Mouse (Mus musculus) neural tube, embryonic 15.5 days (tissue): Measurements from ENCODE around the gene Pygb. TPM values are rescaled to one million over a fixed set of nuclear protein-coding genes. Genes with fewer than 3 reads are reported as not detected.

Source experiments
- ATAC-seq: fragments of 200-750 bp; cut with Nextera tagmentation; 2 replicates; pipeline ENCODE4 v1.8.0; 2017; ENCODE audit warnings: mild to moderate bottlenecking, moderate TSS enrichment, moderate library complexity; ENCODE audit not compliant: low FRiP score
- H3K27ac ChIP-seq: fragments of 300-500 bp; sonication (generic); replicated peaks from 2 replicates; pipeline ENCODE4 v1.5.1; 2015; ENCODE audit warnings: mild to moderate bottlenecking, inconsistent platforms
- H3K27me3 ChIP-seq: fragments of 300-500 bp; sonication (generic); replicated peaks from 2 replicates; pipeline ENCODE4 v1.6.1; 2015; ENCODE audit warnings: inconsistent platforms
- H3K36me3 ChIP-seq: fragments of 300-500 bp; sonication (generic); 2 replicates; pipeline ENCODE4 v1.6.1; 2015; ENCODE audit warnings: inconsistent platforms
- H3K4me1 ChIP-seq: fragments of 300-500 bp; sonication (generic); 2 replicates; pipeline ENCODE4 v1.6.1; 2015; ENCODE audit warnings: inconsistent platforms
- H3K4me2 ChIP-seq: fragments of 300-500 bp; sonication (generic); 2 replicates; pipeline ENCODE4 v1.6.1; 2015; ENCODE audit warnings: inconsistent platforms, mild to moderate bottlenecking, moderate library complexity
- H3K4me3 ChIP-seq: fragments of 300-500 bp; sonication (generic); replicated peaks from 2 replicates; pipeline ENCODE4 v1.5.1; 2015; ENCODE audit warnings: mild to moderate bottlenecking, inconsistent platforms
- H3K9ac ChIP-seq: fragments of 300-500 bp; sonication (generic); replicated peaks from 2 replicates; pipeline ENCODE4 v1.6.1; 2015; ENCODE audit warnings: mild to moderate bottlenecking, inconsistent platforms
- H3K9me3 ChIP-seq: fragments of 300-500 bp; sonication (generic); replicated peaks from 2 replicates; pipeline ENCODE4 v1.6.1; 2016; ENCODE audit warnings: inconsistent platforms
- WGBS: fragments of 180-500 bp; shearing (Covaris S2); methylation state at CpG from one replicate; pipeline ENCODE4 v1.1.7; 2015; ENCODE audit warnings: mixed read lengths; 5-methylcytosine and 5-hydroxymethylcytosine counted together
- polyA plus RNA-seq: library from polyadenylated mRNA; unstranded; fragments of >200 nt; fragmentation: Nextera tagmentation; extraction: Ambion mirVana; gene quantifications from 2 replicates; pipeline ENCODE4 v1.2.1, GENCODE M21; 2015

The Pygb gene
- polyA plus RNA-seq, 1 experiment from 2014 or later = 158 TPM

DNA sequence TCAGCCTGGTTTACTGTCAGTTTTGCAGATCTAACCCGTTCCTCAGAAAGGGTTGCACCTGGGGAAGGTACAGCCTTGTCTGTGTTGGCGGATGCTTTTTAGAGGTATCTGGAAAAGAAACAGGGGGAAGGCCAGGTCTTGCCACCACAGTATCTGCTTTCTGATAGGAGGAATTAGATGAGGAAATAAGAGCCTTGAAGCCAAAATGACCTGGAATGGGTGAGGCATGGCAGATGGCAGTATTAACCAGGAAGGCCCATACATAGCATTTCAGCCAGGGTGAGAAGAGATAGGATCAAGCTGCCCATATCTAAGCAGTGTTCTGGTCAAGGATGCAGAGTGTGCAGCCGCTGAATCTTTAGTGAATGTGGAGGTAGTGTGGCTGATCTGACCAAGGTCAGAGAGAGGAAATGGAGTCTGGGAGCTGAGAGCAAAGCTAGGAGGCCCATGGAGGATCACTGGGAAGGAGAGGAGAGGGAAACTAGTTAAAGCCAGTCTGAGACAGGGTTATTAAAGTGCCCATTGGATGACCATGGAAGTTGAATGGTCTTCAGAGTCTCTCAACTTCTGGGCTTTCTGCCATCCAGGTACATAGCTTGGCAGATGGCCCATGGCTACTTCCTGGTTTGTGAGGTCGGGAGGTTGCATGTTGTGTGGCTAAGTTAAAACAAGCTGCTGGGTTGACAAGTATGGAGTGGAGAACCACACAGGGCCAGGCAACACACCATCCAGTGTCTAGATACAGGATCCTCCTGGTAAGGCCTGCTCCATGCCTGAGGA, 20.3 kb upstream of the Pygb start:
- H3K4me2 ChIP-seq = no peak overlapping the region
- H3K9me3 ChIP-seq = no peaks in the 10 kb centered on the region
- ATAC-seq = no peak
- H3K27ac ChIP-seq = peak overlapping the region; percentile 54; the same call in 1 of the 2 replicates
- peaks cover 87% of the 10 kb centered on the region for H3K36me3 ChIP-seq
- peaks cover 12% of the 10 kb centered on the region for H3K4me1 ChIP-seq
- H3K4me3 ChIP-seq = no peak overlapping the region
- no peak overlapping the region for H3K9ac ChIP-seq
- no peaks in the 10 kb centered on the region for H3K27me3 ChIP-seq
- WGBS = 93% methylated on average over 4 of the region's 4 CpGs

DNA sequence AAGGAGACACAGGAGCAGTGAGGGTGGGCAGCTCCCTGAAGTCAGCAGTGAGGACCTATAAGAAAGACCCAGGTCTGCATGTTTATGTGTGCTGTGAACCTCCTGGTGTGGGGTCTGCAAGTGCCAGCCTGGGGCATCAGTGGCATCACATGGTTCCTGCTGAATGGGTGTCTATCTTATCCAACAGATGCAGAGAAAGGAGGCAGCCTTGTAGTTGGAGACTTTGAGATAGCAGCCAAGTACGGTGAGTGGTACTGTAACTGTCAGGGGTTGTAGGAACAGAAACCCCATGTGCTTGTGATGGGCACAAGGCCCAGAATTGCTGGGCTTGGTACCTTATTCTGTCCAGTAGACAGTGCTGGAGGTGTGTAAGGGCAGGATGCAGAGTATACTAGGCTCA, 17.9 kb upstream of the Pygb start:
- Histone ChIP-seq H3K27me3 (no peaks in the 10 kb centered on the region), H3K9ac (no peak overlapping the region), H3K4me1 (peaks cover 20% of the 10 kb centered on the region), H3K36me3 (peaks cover 77% of the 10 kb centered on the region), H3K9me3 (no peaks in the 10 kb centered on the region), H3K27ac (no peak overlapping the region), H3K4me3 (no peak overlapping the region), H3K4me2 (no peak overlapping the region)
- no peak for ATAC-seq
- WGBS = 88% methylated on average over 1 of the region's 1 CpGs

DNA sequence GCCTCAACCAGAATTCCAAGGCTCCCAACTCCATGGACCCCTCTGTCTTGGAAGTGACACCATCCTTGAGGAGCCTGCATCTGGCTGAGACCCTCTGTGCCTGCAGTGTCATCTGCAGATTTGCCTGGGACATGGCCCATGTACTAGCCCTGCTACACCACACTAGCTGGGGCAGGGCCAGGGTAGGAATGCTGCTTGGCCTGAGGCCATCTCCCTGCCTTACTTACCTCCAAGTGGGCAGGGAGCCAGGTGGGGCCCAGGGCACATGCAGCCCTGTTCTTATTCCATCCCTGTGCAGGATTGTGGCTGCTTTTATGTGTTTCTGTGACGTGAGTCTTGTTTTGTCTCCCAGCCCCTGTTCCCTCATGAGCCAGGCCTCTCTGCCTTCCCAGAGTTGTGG, 15.8 kb upstream of the Pygb start:
- Histone ChIP-seq H3K9me3 (no peaks in the 10 kb centered on the region), H3K27ac (peak overlapping the region; percentile 23; the same call in 1 of the 2 replicates), H3K4me3 (no peak overlapping the region), H3K4me2 (no peak overlapping the region), H3K9ac (no peak overlapping the region), H3K27me3 (no peaks in the 10 kb centered on the region), H3K36me3 (peaks cover 60% of the 10 kb centered on the region), H3K4me1 (peaks cover 20% of the 10 kb centered on the region)
- peak; percentile 24; the same call in 1 of the 2 replicates for ATAC-seq
- 47% methylated on average over 1 of the region's 1 CpGs for WGBS

DNA sequence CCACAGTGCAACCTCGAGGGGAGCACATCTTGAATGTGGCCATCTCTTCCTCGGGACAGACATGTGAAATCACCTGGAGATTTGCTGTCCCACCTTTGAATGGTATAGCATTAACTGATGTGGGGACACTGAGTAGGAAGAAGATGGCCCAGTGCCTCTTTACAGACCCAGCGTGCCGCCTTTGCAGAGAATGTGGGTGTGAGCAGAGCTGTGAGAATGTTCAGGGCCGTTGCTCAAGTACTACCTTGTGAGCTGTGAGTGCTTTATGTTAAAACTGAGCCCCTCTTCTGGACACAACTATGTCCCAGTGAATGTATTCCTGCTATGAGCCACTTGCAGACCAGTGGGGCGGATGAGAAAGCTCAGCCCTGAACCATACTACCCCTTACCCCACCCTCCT, 15.4 kb upstream of the Pygb start:
- no peaks in the 10 kb centered on the region for H3K27me3 ChIP-seq
- H3K9ac ChIP-seq = no peak overlapping the region
- no peak overlapping the region for H3K4me2 ChIP-seq
- H3K27ac ChIP-seq = peak overlapping the region; percentile 23; the same call in 1 of the 2 replicates
- 84% methylated on average over 6 of the region's 6 CpGs for WGBS
- no peaks in the 10 kb centered on the region for H3K9me3 ChIP-seq
- peaks cover 56% of the 10 kb centered on the region for H3K36me3 ChIP-seq
- H3K4me3 ChIP-seq = no peak overlapping the region
- no peak for ATAC-seq
- H3K4me1 ChIP-seq = peaks cover 20% of the 10 kb centered on the region

DNA sequence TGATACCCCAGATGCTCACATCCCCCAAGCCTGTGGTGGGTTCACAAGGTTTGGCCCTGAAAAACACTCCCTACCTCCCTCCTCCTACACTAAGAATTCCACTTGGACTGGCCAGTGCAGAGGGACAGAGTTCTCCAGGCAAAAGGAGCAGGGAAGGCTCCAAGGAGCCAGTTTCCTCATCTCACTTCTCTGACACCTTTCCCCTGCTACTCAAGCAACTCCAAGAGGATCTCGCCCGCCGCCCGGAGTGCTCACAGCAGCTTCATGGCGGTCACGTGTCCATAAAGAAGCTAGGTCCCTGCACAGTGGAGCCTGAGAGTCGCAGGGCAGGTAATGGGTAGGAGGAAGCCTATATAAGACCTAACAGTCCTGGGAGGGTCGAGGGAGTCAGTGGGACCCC, 14.5 kb upstream of the Pygb start:
- ATAC-seq = no peak
- Histone ChIP-seq H3K4me1 (peaks cover 20% of the 10 kb centered on the region), H3K9me3 (no peaks in the 10 kb centered on the region), H3K4me3 (no peak overlapping the region), H3K27ac (no peak overlapping the region; the same call in 1 of the 2 replicates), H3K36me3 (peaks cover 47% of the 10 kb centered on the region), H3K9ac (no peak overlapping the region), H3K27me3 (no peaks in the 10 kb centered on the region), H3K4me2 (no peak overlapping the region)
- WGBS = 92% methylated on average over 8 of the region's 8 CpGs

DNA sequence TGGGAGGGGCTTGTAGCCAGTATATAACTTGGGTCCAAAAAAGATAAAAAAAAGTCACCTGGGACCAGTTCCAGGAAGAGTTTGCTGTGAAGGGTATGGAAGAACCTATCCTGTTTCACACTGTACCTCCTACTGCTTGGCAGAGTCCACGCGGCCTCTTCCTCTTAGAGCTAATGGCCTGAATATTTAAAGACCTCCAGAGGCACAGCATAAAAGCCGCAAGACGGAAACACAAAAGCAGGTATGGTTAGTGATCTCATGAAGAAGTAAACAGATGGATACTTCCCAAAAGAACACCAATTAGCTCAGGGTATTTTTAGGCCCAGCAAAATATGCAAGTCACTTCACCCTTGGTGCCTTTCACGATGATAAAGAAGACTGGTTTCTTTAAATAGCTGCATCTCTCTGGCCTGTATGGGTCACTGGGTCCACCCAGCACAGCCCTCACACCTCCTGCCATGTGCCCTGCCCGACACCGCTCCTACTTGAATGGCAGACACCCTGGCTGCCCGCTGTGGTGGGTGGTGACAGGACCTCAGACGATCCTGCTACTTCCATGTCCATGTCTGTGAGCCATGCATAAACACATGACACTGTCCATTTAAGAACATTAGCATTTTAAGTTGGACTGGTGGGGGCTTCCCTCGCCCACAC, 13.9 kb upstream of the Pygb start:
- Histone ChIP-seq H3K4me3 (no peak overlapping the region), H3K36me3 (peaks cover 42% of the 10 kb centered on the region), H3K4me2 (no peak overlapping the region), H3K4me1 (peaks cover 20% of the 10 kb centered on the region), H3K27ac (no peak overlapping the region; the same call in 1 of the 2 replicates), H3K9ac (no peak overlapping the region), H3K9me3 (no peaks in the 10 kb centered on the region), H3K27me3 (no peaks in the 10 kb centered on the region)
- WGBS = 69% methylated on average over 10 of the region's 10 CpGs
- ATAC-seq = 0 out of 2 replicates have a peak, but pooled peaks have one; percentile 23

DNA sequence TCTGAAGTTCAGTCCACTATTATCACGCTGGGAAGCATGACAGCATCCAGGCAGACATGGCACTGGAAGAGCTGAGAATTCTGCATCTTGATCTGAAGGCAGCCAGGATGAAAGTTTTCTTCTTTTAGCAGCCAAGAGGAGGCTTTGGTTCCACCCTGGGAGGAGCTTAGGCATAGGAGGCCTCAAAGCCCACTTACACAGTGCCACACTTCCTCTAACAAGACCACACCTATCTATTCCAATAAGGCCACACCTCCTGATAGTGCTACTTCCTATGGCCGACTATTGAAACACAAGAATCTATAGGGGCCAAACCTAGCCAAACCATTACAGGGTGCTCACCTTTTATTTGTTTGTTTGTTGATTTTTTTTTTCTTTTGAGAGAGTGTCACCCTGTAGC, 3.7 kb upstream of the Pygb start:
- H3K9me3 ChIP-seq = no peaks in the 10 kb centered on the region
- no peak for ATAC-seq
- 78% methylated on average over 2 of the region's 2 CpGs for WGBS

DNA sequence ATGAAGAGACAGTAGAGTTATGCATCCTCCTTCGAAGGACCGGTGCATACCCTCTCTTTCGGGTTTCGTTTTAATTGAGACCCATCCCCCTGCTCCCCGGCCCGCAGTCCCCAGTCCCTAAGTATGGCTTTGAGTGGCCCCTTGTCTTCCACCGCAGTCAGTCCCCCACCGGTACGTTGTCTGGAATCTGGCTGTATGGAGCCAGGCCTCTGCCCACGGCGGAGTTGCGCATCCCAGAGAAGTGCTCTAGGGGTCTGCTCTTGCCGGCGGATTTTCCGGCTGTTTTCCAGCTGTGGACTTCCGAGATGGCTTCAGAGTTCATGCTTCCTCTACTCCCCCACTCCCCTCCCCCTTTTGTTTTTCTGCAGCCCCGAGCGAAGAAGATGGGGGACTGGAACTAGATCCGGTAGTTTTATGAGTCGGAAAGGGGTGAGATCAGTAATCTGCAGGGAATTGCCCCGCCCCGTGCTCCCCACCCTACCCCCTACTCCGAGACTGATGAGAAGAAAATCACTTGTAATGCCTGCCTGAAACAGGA, 768 bp downstream of the Pygb start:
- Histone ChIP-seq H3K4me3 (peak overlapping the region; percentile 94), H3K27ac (peak overlapping the region; percentile 86), H3K27me3 (0 out of 2 replicates have a peak, but pooled peaks cover 5% of the 10 kb centered on the region), H3K36me3 (0 out of 2 replicates have a peak, but pooled peaks cover 4% of the 10 kb centered on the region), H3K4me2 (peak overlapping the region; percentile 86), H3K4me1 (peaks cover 34% of the 10 kb centered on the region), H3K9ac (peak overlapping the region; percentile 80), H3K9me3 (no peaks in the 10 kb centered on the region)
- ATAC-seq = peak; percentile 62
- WGBS = under 1% methylated on average over 22 of the region's 23 CpGs

More for the DNA sequence above, 3.7 kb upstream of the Pygb start:
- no peak overlapping the region for H3K4me3 ChIP-seq
- no peaks in the 10 kb centered on the region for H3K36me3 ChIP-seq
- H3K27ac ChIP-seq = no peak overlapping the region
- H3K4me2 ChIP-seq = no peak overlapping the region
- peaks cover 14% of the 10 kb centered on the region for H3K4me1 ChIP-seq
- H3K9ac ChIP-seq = no peak overlapping the region
- 0 out of 2 replicates have a peak, but pooled peaks cover 5% of the 10 kb centered on the region for H3K27me3 ChIP-seq

DNA sequence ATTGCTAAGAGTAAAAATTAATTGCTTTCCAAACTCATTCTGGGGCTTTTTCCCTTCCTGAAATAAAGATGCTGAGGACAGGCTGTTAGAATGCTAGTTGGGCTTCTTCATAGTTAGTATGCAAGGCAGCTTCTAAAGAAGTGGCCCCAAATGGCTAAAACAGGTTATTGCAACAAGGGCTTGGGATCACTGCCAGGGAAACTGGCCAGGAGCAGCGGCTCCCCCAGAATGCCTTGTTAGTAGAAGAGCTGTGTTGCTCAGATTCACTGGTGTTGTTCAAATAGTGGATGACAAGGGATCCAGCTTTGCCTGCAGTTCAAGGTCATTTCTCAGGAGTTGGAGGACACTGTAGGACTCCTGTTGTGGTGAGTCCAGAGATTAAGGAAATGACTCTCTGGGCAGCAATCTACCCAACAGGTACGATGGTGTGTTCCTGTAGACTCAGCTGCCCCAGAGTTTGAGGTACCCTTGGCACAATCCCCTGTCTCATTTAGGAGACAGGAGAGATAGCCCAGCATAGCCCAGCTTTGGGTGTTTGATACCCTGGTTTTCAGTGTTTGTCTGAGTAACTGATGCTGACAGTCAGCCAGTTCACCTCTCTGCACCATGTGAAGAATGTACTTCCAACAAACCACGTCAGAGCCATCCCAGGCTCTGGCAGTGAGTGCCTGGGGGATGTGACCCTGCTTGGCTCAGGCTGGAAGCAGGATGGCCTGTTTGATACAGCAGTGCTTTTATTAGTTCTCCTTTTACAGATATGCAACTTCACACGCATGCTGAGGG, 2.4 kb downstream of the Pygb start:
- H3K4me2 ChIP-seq = peak overlapping the region; percentile 86
- H3K9ac ChIP-seq = no peak overlapping the region; the same call in 1 of the 2 replicates
- 0 out of 2 replicates have a peak, but pooled peaks cover 5% of the 10 kb centered on the region for H3K27me3 ChIP-seq
- peaks cover 37% of the 10 kb centered on the region for H3K4me1 ChIP-seq
- H3K27ac ChIP-seq = peak overlapping the region; percentile 65
- H3K36me3 ChIP-seq = peaks cover 9% of the 10 kb centered on the region; the same call in 1 of the 2 replicates
- 55% methylated on average over 4 of the region's 4 CpGs for WGBS
- ATAC-seq = no peak
- H3K4me3 ChIP-seq = peak overlapping the region; percentile 94
- no peaks in the 10 kb centered on the region for H3K9me3 ChIP-seq

DNA sequence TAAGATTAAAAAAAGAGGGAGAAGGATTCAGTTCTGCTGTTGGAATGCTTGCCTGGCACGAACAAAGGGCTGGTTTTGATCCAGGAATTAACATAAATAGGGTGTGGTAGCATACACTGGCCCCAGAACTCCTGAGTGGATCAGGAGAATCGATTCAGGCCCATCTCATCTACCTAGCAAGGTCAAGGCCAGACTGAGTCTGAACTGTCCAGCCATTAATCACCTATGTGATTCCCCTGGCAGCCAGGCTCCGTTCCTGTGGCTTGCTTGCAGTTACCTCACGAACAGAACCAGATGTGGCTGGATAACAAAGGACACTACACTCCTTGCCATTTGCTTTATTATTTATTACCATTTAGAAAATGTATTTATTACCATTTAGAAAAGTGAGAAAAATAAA, 6.8 kb downstream of the Pygb start:
- H3K36me3 ChIP-seq = peaks cover 26% of the 10 kb centered on the region
- 63% methylated on average over 4 of the region's 4 CpGs for WGBS

DNA sequence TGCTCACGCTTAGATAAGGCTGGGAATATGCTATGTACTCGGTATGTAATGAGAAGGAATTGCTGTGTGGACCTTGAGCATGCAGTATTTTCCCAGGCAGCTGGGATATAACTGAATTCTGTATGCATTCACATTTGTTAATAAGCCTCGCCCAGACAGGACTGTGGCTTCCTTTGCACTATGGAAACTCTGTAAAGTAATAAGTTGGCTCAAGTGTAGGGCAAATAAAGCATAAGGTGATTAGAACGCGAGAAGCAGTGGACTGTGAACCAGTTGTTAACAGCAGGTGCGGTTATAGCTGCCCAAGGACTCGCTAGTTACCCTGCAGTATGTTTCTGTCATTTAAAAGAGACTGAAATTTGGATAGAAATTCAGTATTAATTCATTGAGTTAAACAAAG, 11.5 kb downstream of the Pygb start:
- H3K4me2 ChIP-seq = no peak overlapping the region
- peaks cover 49% of the 10 kb centered on the region for H3K36me3 ChIP-seq
- no peaks in the 10 kb centered on the region for H3K9me3 ChIP-seq
- ATAC-seq = no peak
- 87% methylated on average over 7 of the region's 7 CpGs for WGBS
- no peak overlapping the region for H3K27ac ChIP-seq
- no peaks in the 10 kb centered on the region for H3K4me1 ChIP-seq
- no peak overlapping the region for H3K9ac ChIP-seq
- H3K27me3 ChIP-seq = no peaks in the 10 kb centered on the region
- H3K4me3 ChIP-seq = no peak overlapping the region

More for the DNA sequence above, 6.8 kb downstream of the Pygb start:
- Histone ChIP-seq H3K9me3 (no peaks in the 10 kb centered on the region), H3K4me1 (peaks cover 19% of the 10 kb centered on the region), H3K4me2 (no peak overlapping the region), H3K27ac (no peak overlapping the region), H3K4me3 (no peak overlapping the region), H3K27me3 (no peaks in the 10 kb centered on the region), H3K9ac (no peak overlapping the region)
- ATAC-seq = no peak
